Mouse (Mus musculus) embryonic facial prominence, embryonic 11.5 days (tissue): Measurements from ENCODE around the gene Wfdc9. TPM values are rescaled to one million over a fixed set of nuclear protein-coding genes. Genes with fewer than 3 reads are reported as not detected.

Experiments used
- ATAC-seq: fragments of 200-750 bp; cut with Nextera tagmentation; replicated peaks from 2 replicates; pipeline ENCODE4 v1.8.0; 2017; ENCODE audit warnings: low read depth; ENCODE audit not compliant: insufficient number of reproducible peaks, low FRiP score, low TSS enrichment
- DNase-seq: peaks from one replicate; pipeline ENCODE4 v3.0.0-alpha.2; 2015; ENCODE audit warnings: low spot score
- H3K27ac ChIP-seq: fragments of 300-500 bp; sonication (generic); replicated peaks from 2 replicates; pipeline ENCODE4 v1.5.1; 2014; ENCODE audit warnings: mild to moderate bottlenecking, low read depth, low read length, control low read depth
- H3K27me3 ChIP-seq: fragments of 300-500 bp; sonication (generic); 2 replicates; pipeline ENCODE4 v1.6.1; 2014; ENCODE audit warnings: mild to moderate bottlenecking, low read length, moderate library complexity, mixed read lengths; ENCODE audit not compliant: control insufficient read depth, insufficient read depth
- H3K36me3 ChIP-seq: fragments of 300-500 bp; sonication (generic); replicated peaks from 2 replicates; pipeline ENCODE4 v1.6.1; 2014; ENCODE audit warnings: low read depth, mild to moderate bottlenecking, low read length, moderate library complexity, mixed read lengths; ENCODE audit not compliant: control insufficient read depth, insufficient read depth
- H3K4me1 ChIP-seq: fragments of 300-500 bp; sonication (generic); 2 replicates; pipeline ENCODE4 v1.6.1; 2014; ENCODE audit warnings: low read length, mixed read lengths; ENCODE audit not compliant: control insufficient read depth, insufficient read depth
- H3K4me2 ChIP-seq: fragments of 300-500 bp; sonication (generic); 2 replicates; pipeline ENCODE4 v1.6.1; 2014; ENCODE audit warnings: low read depth, mild to moderate bottlenecking, control low read depth, low read length, moderate library complexity
- H3K4me3 ChIP-seq: fragments of 300-500 bp; sonication (generic); 2 replicates; pipeline ENCODE4 v1.5.1; 2014; ENCODE audit warnings: low read depth, low read length, control low read depth
- H3K9ac ChIP-seq: fragments of 300-500 bp; sonication (generic); replicated peaks from 2 replicates; pipeline ENCODE4 v1.6.1; 2014; ENCODE audit warnings: mild to moderate bottlenecking, control low read depth, low read length
- H3K9me3 ChIP-seq: fragments of 300-500 bp; sonication (generic); replicated peaks from 2 replicates; pipeline ENCODE4 v1.6.1; 2016; ENCODE audit warnings: mild to moderate bottlenecking, low read length, inconsistent platforms, mixed read lengths; ENCODE audit not compliant: control insufficient read depth
- WGBS: fragments of 180-500 bp; shearing (Covaris S2); extraction: QIAGEN DNeasy Blood & Tissue Kit; methylation state at CpG from one replicate; pipeline ENCODE4 v1.1.7; 2014; 5-methylcytosine and 5-hydroxymethylcytosine counted together
- polyA plus RNA-seq: library from polyadenylated mRNA; unstranded; fragments of >200 nt; fragmentation: Nextera tagmentation; extraction: Ambion mirVana; gene quantifications from 2 replicates; pipeline ENCODE4 v1.2.1, GENCODE M21; 2014

Gene Wfdc9
- polyA plus RNA-seq, 1 experiment from 2014 or later, result not detected

- Histone ChIP-seq H3K4me3 (no peak overlapping the region), H3K27me3 (no peaks in the 10 kb centered on the region), H3K9me3 (no peaks in the 10 kb centered on the region), H3K9ac (no peak overlapping the region), H3K27ac (no peak overlapping the region), H3K4me1 (no peaks in the 10 kb centered on the region), H3K36me3 (no peaks in the 10 kb centered on the region), H3K4me2 (no peak overlapping the region)
- no peak for ATAC-seq
- WGBS, result 31% methylated on average over 3 of the region's 3 CpGs
- DNase-seq, result peak; percentile 4
Observed at GRCm38 (mm10) chr2:164679906-164680305, 23.5 kb upstream of the Wfdc9 start.

DNA sequence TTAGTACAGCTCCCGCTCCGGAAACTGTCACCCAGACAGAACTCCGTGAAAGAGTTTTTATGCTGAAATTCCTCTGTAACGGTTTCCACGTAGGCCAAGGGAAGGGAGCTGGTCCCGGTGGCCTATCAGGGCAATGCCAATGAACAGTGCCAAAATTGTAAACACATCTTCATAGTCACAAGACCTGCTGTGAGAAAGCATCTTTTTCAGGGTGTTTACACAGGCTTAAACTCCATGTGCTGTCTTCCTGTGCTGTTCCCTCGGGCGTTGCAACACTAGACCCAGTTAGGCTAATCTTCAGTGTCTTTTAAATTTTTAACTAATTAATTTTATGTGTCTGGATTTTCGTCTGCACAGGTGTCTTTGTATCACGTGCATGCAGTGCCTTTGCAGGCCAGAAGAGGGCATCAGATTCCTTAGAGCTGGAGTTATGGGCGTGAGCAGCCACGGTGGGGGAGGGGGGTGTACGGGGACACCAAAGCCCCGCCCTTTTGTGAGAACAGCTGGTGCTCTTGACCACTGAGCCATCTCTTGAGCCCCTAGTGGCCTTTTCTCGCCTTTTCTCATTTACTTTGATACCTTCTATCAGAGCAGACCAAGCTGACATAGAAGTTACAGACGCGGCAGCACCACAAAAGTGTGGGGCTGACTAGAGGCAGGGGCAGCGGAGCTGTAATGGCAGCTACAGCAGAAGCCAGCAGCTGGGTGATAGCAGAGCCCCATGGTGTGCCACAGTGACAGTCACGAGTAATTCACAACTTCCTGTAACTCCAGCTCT lies 22.7 kb upstream of the Wfdc9 start:
- Histone ChIP-seq H3K4me2 (peak overlapping the region; percentile 37), H3K4me1 (no peaks in the 10 kb centered on the region), H3K9ac (no peak overlapping the region), H3K27me3 (no peaks in the 10 kb centered on the region), H3K9me3 (no peaks in the 10 kb centered on the region), H3K27ac (no peak overlapping the region), H3K4me3 (no peak overlapping the region), H3K36me3 (no peaks in the 10 kb centered on the region)
- DNase-seq (peak; percentile 85), ATAC-seq (peak; percentile 70; the same call in 1 of the 2 replicates)
- 23% methylated on average over 19 of the region's 19 CpGs for WGBS

DNA sequence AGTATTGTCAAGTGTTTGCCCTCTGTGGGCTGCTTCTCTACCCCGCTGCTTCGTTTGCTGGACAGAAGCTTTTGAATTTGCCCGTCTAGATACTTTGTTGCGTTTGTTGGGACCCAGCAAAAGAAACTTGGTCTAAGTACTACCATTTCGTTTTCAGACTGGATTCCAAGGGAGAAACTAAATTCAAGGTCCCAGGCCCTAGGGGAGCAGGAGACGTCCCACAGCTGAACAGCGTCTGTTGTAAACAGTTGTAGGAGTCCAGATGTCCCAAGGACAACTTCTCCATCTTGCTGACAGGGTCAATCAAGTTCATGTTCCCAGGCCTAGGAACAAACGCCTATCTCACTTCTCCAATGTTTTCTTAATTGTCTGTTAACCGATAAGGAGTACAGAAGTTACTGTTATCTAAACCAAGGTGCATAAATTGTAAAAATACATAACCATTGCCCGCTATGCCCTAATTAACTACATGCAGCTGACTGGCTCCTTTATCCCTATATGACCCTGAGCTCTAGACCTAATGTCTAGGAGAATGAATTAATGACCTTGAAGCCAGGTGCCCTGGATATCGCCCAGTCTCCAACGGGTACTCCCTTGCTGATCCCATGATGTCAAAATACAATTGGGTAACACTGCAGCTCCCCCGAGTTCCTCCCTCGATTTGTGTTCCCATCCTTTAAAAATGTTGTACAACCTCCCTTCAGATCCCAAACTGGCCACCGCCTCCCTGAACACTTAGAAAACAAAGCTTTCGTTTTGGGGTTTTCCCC lies 20.7 kb upstream of the Wfdc9 start:
- H3K27ac ChIP-seq, result no peak overlapping the region
- H3K4me2 ChIP-seq, result no peak overlapping the region
- DNase-seq (no peak), ATAC-seq (no peak)
- H3K4me1 ChIP-seq, result no peaks in the 10 kb centered on the region
- H3K4me3 ChIP-seq, result no peak overlapping the region
- H3K9me3 ChIP-seq, result no peaks in the 10 kb centered on the region
- H3K36me3 ChIP-seq, result no peaks in the 10 kb centered on the region
- 83% methylated on average over 16 of the region's 16 CpGs for WGBS
- H3K27me3 ChIP-seq, result no peaks in the 10 kb centered on the region
- no peak overlapping the region for H3K9ac ChIP-seq

DNA sequence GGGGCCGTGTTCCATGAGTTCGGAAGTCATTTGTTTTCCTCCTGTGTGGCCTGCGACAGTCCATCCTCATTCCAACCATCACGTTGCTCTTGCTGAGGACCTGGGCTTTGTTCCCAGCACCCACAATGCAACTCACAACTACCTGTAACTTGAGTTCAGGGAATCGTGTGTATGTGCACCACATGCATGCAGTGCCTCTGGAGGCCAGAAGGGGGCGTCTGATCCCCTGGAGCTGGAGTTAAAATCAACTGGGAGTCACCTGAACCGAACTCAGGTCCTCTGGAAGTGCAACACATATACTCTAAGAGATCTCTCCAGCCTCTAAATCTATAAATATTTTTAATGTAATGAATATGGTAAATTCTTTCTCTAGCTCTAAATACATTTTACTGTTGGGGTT lies 19.7 kb upstream of the Wfdc9 start:
- WGBS, result 76% methylated on average over 7 of the region's 7 CpGs
- no peak overlapping the region for H3K4me2 ChIP-seq
- no peak for ATAC-seq

DNA sequence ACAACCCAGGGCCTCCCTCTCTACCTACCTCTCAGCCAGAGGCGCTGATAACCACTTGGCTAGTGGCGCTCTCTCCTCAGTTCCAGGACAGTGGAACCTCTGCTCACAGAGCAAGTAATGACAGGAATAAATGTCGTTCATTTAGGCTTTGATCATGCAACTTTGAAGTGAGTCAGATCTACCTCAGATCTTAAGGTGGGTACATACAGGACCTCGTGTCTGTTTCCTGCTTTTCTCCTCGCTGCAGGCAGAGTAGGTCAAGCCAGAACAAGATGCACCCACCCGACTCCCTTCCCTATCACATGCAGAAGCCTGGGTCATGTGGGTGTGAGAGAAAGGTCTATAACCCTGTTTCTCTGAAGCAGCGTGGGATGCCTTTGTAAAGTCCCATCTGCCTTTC lies 17.6 kb upstream of the Wfdc9 start, which contains the start of gene Wfdc11:
Gene Wfdc11, minus strand, starts transcription at position 101 of the 400 bp plus-strand sequence.
- ATAC-seq (no peak), DNase-seq (no peak)
- H3K36me3 ChIP-seq, result no peaks in the 10 kb centered on the region
- WGBS, result 76% methylated on average over 7 of the region's 7 CpGs
- H3K9ac ChIP-seq, result no peak within 1 kb of the TSS
- no peak within 1 kb of the TSS for H3K4me3 ChIP-seq
- H3K9me3 ChIP-seq, result no peaks in the 10 kb centered on the region
- no peaks in the 10 kb centered on the region for H3K4me1 ChIP-seq
- H3K4me2 ChIP-seq, result no peak within 1 kb of the TSS
- H3K27me3 ChIP-seq, result no peaks in the 10 kb centered on the region
- no peak within 1 kb of the TSS for H3K27ac ChIP-seq

More for the DNA sequence above, 19.7 kb upstream of the Wfdc9 start:
- Histone ChIP-seq H3K27ac (no peak overlapping the region), H3K27me3 (no peaks in the 10 kb centered on the region), H3K4me1 (no peaks in the 10 kb centered on the region), H3K36me3 (no peaks in the 10 kb centered on the region), H3K4me3 (no peak overlapping the region), H3K9ac (no peak overlapping the region), H3K9me3 (no peaks in the 10 kb centered on the region)
- DNase-seq, result no peak

DNA sequence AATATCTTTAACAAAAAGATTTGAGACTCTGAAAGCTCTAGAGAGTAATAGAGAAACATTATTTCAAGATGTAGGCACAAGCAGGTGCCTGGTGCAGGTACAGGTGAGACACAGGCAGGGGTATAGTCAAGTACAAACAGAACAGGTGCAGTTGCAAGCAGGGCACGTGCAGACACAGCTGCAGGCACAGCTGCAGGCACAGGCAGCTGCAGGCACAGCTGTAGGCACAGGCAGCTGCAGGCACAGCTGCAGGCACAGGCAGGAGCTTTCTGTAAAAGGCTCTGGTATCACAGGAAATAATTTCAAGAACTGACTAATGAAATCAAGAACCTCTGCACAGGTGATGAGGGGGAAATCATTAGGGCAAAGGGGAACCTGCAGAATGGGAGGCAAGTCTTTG lies 14.6 kb upstream of the Wfdc9 start:
- Histone ChIP-seq H3K36me3 (no peaks in the 10 kb centered on the region), H3K27me3 (no peaks in the 10 kb centered on the region), H3K27ac (no peak overlapping the region), H3K4me1 (no peaks in the 10 kb centered on the region), H3K4me2 (no peak overlapping the region), H3K9me3 (no peaks in the 10 kb centered on the region), H3K4me3 (no peak overlapping the region), H3K9ac (no peak overlapping the region)
- WGBS, result 19% methylated on average over 1 of the region's 1 CpGs
- no peak for ATAC-seq
- DNase-seq, result no peak

GRCm38 (mm10) chr2:164670261-164670660 lies 13.9 kb upstream of the Wfdc9 start:
- no peak overlapping the region for H3K27ac ChIP-seq
- no peaks in the 10 kb centered on the region for H3K9me3 ChIP-seq
- no peak overlapping the region for H3K4me3 ChIP-seq
- ATAC-seq, result no peak
- H3K27me3 ChIP-seq, result no peaks in the 10 kb centered on the region
- WGBS, result 85% methylated on average over 5 of the region's 5 CpGs
- H3K36me3 ChIP-seq, result no peaks in the 10 kb centered on the region
- H3K4me1 ChIP-seq, result no peaks in the 10 kb centered on the region
- no peak overlapping the region for H3K4me2 ChIP-seq
- no peak overlapping the region for H3K9ac ChIP-seq
- no peak for DNase-seq

GRCm38 (mm10) chr2:164664851-164665250 lies 8.5 kb upstream of the Wfdc9 start:
- Histone ChIP-seq H3K27me3 (no peaks in the 10 kb centered on the region), H3K9ac (no peak overlapping the region), H3K4me3 (no peak overlapping the region), H3K4me1 (no peaks in the 10 kb centered on the region), H3K36me3 (no peaks in the 10 kb centered on the region), H3K9me3 (no peaks in the 10 kb centered on the region), H3K27ac (no peak overlapping the region), H3K4me2 (no peak overlapping the region)
- WGBS, result 87% methylated on average over 7 of the region's 7 CpGs
- DNase-seq, result no peak
- ATAC-seq, result no peak
